ENCODE assay signal across 14 mouse cellular contexts in the genomic region with DNA sequence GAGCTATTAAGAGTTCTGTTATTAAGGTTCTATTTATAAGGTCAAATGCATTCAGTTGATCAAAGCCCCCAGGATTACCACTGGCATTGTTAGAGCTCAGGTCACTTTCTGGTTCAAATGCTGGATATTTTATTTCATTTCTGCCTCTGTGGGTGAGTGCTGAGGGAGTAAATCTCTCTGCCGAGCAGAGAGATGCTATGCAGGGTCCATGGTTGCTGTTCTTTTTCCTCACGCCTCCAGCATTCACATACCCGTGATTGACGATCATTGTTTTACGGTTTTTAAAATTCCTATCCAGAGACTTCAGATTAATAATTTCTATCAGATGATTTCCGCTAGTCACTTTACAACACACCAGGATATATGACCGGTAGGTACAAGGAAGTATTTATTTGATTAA.
"Had no signal": no experiment of that assay in that cellular context is flagged by ENCODE, and none has a peak within 500 bp of the region (broad histone marks: within the 10 kb centered on the region; RNA-seq: fewer than 3 reads in every experiment).

No protein-coding gene starts in this region.

- H3K4me1 ChIP-seq: kidney, embryonic 15.5 days; liver, embryonic 13.5 days had no signal

- H3K9me3 ChIP-seq: kidney, embryonic 15.5 days; liver, embryonic 13.5 days; midbrain, embryonic 12.5 days had no signal

- H3K27me3 ChIP-seq: kidney, embryonic 15.5 days; liver, embryonic 13.5 days; midbrain, embryonic 12.5 days had no signal

- H3K27ac ChIP-seq: kidney, embryonic 15.5 days; left cerebral cortex, adult 2 months; liver, embryonic 13.5 days; midbrain, embryonic 12.5 days had no signal

- DNase-seq: kidney, adult 11 months; kidney, adult 8-10 months; kidney, postnatal 14 days; kidney, postnatal 4 days; layer of hippocampus, postnatal 36 days; liver, embryonic 13.5 days; lung, adult 2 months; lung, postnatal 14 days; lung, postnatal 4 days; thymus, adult 18-20 months; thymus, postnatal 36 days had no signal

- H3K36me3 ChIP-seq: kidney, embryonic 15.5 days; liver, embryonic 13.5 days; midbrain, embryonic 12.5 days had no signal

- H3K4me3 ChIP-seq: kidney, embryonic 15.5 days; left cerebral cortex, adult 2 months; liver, embryonic 13.5 days; midbrain, embryonic 12.5 days had no signal

- H3K9ac ChIP-seq: kidney, embryonic 15.5 days; liver, embryonic 13.5 days; midbrain, embryonic 12.5 days had no signal

- H3K4me2 ChIP-seq: kidney, embryonic 15.5 days; liver, embryonic 13.5 days; midbrain, embryonic 12.5 days had no signal
